Mouse (Mus musculus) kidney, adult 8-10 months (tissue): Measurements from ENCODE around the gene Psmb9.
"Not testable (repeated sequence)": the region's sequence is repeated elsewhere in the genome, so short reads cannot be mapped to it uniquely, and the experiment has no call there.

ENCODE experiments used
- DNase-seq, 2 experiments: peaks; one replicate each; pipeline ENCODE4 v3.0.0; 2022

Psmb9 gene

GRCm38 (mm10) chr17:34179913-34180859 lies 7.4 kb downstream of the Psmb9 start:
- no peak for DNase-seq

DNA sequence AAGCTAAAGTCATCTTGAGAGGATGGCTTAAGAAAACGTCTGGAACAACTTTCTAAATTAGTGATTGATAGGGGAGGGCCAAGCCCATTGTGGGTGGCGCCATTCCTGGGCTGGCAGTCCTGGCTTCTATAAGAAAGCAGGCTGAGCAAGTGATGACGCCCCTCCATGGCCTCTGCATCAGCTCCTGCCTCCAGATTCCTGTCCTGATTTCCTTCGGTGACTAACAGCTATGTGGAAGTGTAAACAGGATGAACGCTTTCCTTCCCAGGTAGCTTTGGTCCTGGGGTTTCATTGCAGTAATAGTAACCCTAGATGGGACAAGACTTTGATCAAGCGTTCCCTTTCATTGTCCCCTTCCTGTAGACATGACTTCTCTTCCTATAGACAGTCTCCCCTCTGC lies 8.5 kb downstream of the Psmb9 start:
- DNase-seq, result no peak

GRCm38 (mm10) chr17:34177179-34177578 lies 10.4 kb downstream of the Psmb9 start:
- no peak for DNase-seq

DNA sequence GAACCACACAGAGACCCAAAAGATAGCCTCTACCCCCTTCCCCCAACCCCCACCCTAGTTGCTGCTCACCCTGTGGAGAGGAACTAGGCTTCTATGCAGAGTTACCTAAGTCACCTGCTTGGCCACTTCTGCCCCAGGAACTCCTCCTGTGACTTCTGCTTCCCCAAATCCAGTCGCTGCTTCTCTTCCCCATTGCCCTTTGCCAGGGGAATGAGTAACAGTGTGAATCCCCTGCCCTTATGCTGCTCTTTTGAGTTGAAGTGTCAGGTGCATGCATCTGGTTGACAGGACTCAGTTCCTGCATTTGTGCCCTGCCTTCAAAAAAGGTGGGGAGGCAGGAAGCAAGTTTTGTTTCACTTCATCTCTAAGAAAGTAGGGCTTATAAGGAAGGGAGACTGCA lies 13.5 kb downstream of the Psmb9 start:
- DNase-seq, result no peak

DNA sequence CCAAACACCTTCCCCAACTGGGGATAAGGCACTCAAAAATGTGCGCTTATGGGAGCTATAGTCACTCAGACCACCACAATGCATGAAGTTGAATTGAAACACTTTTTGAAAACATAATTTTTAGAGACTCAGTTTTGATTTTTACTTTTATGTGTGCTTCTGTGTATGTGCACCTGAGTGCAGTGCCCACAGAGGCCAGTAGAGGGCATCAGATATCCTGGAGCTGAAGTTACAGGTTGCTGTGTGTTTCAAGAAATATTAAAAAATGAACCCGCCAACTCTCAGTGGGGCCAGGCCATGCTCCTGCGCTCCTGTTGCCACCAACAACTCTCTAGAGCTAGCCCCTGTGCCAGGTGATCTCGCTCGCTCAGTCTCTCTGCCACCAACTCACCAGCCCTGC lies 15.0 kb downstream of the Psmb9 start:
- DNase-seq, result no peak

- DNase-seq, result peak; percentile 66 to 90
These were observed 16.6 kb downstream of the Psmb9 start for GRCm38 (mm10) chr17:34170877-34171498.

- DNase-seq, result no peak
These were observed 17.1 kb downstream of the Psmb9 start for GRCm38 (mm10) chr17:34170487-34170876.

GRCm38 (mm10) chr17:34169279-34169678 lies 18.3 kb downstream of the Psmb9 start:
- DNase-seq, result peak; percentile 31 to 39

DNA sequence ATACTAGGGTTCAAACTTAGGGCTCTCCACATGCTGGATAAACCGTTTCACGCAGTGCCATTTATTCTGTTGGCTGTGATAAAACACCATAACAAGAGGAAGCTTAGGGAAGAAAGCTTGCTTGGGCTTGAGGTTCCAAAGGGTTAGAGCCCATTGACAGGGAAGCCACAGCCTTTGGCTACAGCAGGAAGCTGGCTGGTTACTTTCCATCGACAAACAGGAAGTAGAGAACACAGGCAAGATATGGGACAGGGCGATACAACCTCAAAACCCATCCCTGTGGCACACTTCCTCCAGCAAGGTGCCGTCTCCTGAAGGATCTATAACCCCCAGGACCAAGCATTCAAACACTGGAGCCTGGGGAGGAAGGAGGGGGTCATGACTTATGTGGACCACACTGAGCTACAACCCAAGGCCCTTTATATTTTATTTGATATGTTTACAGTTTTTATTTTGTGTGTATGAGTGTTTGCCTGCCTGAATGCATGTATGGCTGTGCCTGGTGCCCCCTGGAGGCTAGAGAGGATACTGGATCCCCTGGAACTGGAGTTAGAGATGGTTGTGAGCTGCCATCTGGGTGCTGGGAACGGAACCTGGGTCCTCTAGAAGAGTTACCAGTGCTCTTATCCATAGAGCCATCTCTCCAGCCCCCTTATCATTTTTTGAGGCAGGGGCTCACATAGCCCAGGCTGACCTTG lies 22.4 kb downstream of the Psmb9 start:
- DNase-seq, result no peak

GRCm38 (mm10) chr17:34164202-34164895 lies 23.2 kb downstream of the Psmb9 start:
- no peak for DNase-seq

- DNase-seq, result no peak
These were observed 32.0 kb downstream of the Psmb9 start for GRCm38 (mm10) chr17:34155534-34155933.

GRCm38 (mm10) chr17:34152923-34153322 lies 34.6 kb downstream of the Psmb9 start, which contains the start of gene H2-DMb1:
TSS of gene H2-DMb1 (plus strand) at chr17:34153072.
- peak; percentile 76 to 79 for DNase-seq

DNA sequence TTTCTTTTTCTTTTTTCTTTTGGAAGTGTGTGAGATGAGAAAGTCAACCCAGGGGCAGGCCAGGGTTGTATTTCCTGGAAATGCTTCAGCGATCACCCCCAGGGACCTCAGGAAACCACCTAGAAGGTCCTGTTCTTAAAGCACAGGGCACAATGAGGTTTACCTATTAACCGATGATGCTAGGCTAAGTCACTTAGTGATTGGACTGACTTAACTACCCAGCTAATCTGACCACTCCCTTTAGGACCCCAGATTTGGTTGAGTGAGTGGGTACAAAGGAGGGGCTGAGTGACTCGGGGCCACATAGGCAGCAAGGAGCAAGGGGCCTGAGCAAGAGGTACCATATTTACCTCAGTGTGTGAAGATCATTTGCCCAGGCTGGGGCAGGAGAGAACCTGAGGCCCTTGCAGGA lies 42.6 kb downstream of the Psmb9 start:
- DNase-seq, result no peak

GRCm38 (mm10) chr17:34144221-34144620 lies 43.3 kb downstream of the Psmb9 start:
- not testable (repeated sequence) for DNase-seq

DNA sequence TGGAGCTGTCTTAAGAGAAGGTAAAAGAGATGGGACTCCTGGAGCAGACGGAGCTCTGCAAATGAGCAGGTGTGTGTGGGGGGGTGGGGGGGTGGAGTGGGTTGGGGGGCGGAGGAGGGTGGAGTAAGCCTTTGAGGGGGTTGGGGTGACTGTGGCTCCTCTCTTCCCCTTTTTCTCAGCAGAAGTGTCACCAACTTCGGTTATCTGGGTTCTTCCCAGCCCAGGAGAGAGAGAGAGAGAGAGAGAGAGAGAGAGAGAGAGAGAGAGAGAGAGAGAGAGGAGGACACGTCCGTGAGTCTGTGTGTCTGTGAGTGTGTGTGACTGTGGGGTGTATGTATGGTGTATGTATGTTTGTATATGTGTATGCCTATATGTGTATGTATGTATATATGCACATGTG lies 44.1 kb downstream of the Psmb9 start:
- DNase-seq, result no peak

DNA sequence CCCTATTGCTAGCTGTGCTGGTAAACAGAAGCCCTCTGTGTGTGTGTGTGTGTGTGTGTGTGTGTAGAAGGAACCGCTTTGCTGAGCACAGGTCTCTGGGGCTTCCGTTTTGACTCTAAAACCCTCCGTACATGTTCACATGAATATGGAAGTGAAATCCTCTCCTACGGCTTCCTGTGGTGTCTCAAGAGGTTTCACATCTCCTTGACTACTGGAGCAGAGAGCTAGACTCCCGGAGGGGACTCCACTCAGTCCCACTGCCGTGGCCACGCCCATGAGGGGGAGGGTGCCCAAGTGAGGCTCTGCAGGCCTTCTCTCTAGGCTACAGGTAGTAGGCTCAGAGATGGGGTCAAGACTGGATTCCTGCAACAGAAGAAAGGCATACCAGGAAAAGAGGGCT lies 44.5 kb downstream of the Psmb9 start, which contains the start of gene H2-DMb2:
H2-DMb2 (plus strand) TSS at position 275 of the 400 bp plus-strand sequence.
- peak in 1 of 2 experiments; percentile 29 for DNase-seq

DNA sequence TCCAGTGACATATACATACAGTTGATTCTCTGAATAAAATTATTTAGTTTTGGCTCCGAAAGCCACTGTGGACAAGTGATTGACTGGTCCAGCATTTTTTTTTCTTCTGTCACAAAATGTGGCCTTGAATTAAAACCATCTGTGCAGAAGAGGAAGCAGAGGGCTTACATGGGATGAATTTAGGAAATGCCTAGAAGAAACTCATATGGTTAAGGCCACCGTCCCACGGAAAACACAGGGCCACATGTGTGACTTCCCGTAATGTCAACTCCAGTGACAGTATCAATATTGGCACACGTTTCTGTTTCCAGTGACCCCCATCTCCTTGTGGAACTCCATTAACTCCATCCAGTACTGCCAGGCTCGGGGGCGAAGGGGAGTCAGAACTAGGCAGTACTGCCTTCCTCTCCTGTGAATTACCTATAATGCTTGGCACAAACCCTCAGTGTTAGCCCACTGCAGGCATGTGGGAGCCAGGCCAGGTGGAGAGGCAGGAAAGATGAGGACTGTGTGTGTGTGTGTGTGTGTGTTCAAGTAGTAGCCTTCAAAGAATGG lies 45.0 kb downstream of the Psmb9 start:
- no peak for DNase-seq

- no peak for DNase-seq
These were observed 46.1 kb downstream of the Psmb9 start for GRCm38 (mm10) chr17:34141448-34141847.

- no peak for DNase-seq
These were observed 47.3 kb downstream of the Psmb9 start for GRCm38 (mm10) chr17:34140240-34140639.

DNA sequence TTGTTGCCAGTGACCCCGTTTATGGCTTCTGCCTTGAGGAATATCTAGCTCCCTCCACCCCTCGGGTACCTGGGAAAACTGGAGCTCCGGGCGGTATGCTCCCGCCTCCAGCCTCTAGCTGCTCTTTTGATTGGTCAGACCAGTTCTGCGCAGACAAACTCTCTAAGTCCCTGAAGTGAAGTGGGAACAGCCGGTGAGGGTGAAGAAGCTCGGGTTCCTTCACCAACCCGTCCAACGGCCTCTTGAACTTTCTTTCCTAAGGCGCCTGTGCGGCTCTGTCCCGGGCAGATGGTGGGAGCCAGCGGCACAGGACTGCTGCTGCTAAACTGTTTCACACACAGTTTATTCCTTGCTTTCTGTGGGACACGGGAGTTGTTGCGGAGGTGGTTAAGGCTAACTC lies 48.1 kb downstream of the Psmb9 start:
- peak; percentile 39 to 53 for DNase-seq

DNA sequence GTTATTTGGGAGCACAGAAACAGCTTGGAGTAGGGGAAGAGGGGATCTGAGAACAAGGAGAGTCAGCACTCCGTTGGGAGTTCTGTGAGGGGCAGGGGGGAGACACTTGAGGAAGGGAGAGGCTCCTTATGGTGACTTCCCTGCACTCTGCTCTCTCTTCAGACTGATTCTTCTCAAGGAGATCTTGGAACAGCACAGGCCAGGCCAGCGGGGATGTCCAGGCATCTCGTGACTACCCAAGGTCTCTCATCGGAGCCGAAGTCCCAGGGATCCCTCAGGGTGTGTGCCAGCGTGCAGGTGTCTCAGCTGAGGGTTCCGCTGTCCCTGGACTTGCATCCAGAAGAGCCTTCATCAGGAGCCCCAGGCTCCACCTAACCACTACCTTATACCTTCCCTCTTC lies 48.9 kb downstream of the Psmb9 start:
- no peak for DNase-seq

DNA sequence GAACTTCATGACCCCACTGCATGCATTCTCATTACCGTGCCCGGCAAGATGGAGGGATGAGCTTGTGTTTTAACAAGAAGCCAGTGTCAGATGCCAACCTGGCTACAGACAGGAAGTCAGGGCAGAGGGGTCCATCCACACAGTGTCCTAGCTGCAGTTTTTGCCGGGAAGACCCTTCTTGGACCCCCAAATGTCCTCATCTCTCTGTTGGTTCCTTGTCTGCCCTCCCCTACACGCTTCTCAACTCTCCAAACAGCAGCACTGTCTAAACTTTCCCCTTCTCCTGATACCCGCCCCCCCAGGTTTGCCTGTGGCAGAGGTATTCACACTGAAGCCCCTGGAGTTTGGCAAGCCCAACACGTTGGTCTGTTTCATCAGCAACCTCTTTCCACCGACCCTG lies 50.0 kb downstream of the Psmb9 start:
- no peak for DNase-seq
